Mouse (Mus musculus) spleen, adult 2 months (tissue): ENCODE results near the gene Tapbp.

ENCODE experiments used
- CTCF ChIP-seq: fragments of 200-500 bp; IDR thresholded peaks from 2 replicates; pipeline ENCODE4 v1.5.1; 2011; ENCODE audit warnings: mild to moderate bottlenecking, inconsistent platforms; ENCODE audit not compliant: insufficient read depth, insufficient read length, insufficient replicate concordance; ENCODE audit errors: extremely low read depth
- POLR2A ChIP-seq: fragments of 200-500 bp; IDR thresholded peaks from 2 replicates; pipeline ENCODE4 v1.6.1; 2011; ENCODE audit warnings: low read depth, low read length, inconsistent platforms

- no peak for TF ChIP-seq CTCF
- TF ChIP-seq POLR2A = no peak
Measured at GRCm38 (mm10) chr17:33931159-33931866, 15.6 kb downstream of the Tapbp start.
